Mouse (Mus musculus): ENCODE data around the gene Emx1. TPM values are rescaled to one million over a fixed set of nuclear protein-coding genes. Genes with fewer than 3 reads are reported as not detected.
"Not testable (repeated sequence)": the region's sequence is repeated elsewhere in the genome, so short reads cannot be mapped to it uniquely, and the experiment has no call there.

Emx1 gene
- total RNA-seq (2021): not detected
- long read RNA-seq, experiment 1: 0 reads
- long read RNA-seq, experiment 2: 0 reads

DNA sequence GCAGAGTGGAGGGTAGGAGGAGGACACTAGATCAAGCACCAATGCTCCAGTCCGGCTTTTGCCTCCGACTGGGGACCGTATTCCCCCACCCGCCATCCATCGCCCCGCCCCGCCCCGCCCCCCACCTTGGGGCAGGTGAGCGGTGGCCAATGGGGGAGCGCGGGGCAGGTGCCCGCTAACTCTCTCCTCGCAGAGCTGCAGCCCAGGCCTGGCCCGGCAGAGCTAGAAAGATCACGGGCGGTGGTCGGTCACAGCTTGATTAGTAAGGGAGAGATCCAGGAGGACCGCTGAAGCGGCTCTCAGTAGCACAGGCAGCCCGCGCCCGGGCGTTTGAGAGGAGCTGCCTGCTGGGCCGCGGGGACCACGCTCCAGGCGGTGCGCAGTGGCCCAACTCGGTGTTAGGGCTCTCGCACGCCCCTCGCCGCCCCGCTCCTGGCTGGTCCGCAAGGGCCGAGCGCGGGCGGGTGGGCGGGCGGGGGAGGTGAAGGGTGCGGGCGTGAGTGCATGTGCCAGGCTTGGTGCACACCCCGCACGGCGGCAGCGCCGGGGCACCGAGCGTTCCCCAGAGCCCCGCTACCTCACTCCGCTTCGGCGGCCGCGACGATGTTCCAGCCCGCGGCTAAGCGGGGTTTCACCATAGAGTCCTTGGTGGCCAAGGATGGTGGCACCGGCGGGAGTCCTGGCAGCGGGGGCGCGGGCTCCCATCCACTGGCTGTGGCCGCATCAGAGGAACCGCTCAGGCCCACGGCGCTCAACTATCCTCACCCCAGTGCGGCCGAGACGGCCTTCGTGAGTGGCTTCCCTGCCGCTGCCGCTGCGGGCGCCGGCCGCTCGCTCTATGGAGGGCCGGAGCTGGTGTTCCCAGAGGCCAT lies at the start of gene Emx1:
Gene Emx1 (plus strand): TSS at position 99 of the 872 bp plus-strand sequence.
- DNase-seq: peak in 1 of 2 experiments; percentile 10
- intact Hi-C loops (cut with DNase I): no loop called here

- no peak for DNase-seq
These were observed 47.7 kb upstream of the Emx1 start for GRCm38 (mm10) chr6:85139534-85139933.

DNA sequence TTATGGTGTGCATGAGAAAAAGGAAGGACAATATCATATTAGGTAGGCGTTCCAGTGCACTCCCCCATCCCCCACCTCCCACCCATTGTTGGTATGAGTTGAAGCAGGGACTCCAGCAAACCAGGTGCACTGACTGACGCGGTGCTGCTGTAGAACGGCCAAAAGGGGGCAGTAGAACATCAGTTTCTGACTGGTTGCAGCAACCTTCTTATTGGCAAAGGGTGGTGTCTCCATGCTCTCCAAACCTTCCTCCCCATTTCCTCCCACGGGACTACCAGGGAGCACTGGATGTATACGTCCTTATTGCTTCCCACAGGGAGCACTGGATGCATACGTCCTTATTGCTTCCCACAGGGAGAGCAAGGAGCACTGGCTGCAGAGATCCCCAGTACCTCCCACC lies 46.2 kb upstream of the Emx1 start:
- intact Hi-C loops (cut with DNase I): not testable (repeated sequence)
- DNase-seq: peak; percentile 48 to 71

More at GRCm38 (mm10) chr6:85139534-85139933, 47.7 kb upstream of the Emx1 start:
- intact Hi-C loops (cut with DNase I): loop anchor here (2.0 kb wide), 1 partner anchor 15 kb away; no protein-coding TSS in a partner anchor

GRCm38 (mm10) chr6:85144466-85144865 lies 42.8 kb upstream of the Emx1 start:
- no peak for DNase-seq
- intact Hi-C loops (cut with DNase I): no loop called here

- intact Hi-C loops (cut with DNase I): no loop called here
- DNase-seq: no peak
These were observed 39.6 kb upstream of the Emx1 start for GRCm38 (mm10) chr6:85147636-85148035.

- no peak for DNase-seq
- intact Hi-C loops (cut with DNase I): no loop called here
These were observed 36.9 kb upstream of the Emx1 start for GRCm38 (mm10) chr6:85150386-85150785.

DNA sequence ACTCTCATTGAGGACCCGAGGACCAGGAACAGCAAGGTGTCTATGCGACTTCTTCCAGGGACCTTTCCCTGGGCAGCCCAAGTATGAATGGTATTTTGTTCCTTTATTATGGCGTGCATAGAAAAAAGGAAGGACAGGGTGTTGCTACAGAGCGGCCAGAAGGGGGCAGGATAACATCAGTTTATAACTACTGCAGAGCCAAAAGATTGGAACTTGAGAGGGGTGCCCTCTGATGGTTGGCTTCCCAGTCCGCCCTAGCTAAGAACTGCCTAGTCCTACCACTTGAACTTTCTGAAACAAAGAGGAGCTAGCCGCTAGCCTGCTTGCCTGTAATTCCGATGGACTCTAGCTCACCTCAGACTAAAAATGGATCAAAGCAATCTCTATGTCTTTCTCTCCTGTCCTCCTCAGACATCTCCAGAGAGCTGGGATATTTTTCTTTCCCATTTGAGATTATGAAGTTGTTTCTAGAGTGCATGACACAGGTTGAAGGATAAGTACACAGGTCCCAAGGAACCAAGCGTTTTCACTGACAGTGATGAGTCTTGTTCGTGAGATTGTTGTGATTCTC lies 33.2 kb upstream of the Emx1 start:
- peak; percentile 67 to 80 for DNase-seq
- intact Hi-C loops (cut with DNase I): loop anchor here (2.0 kb wide), 1 partner anchor 15 kb away; no protein-coding TSS in a partner anchor

GRCm38 (mm10) chr6:85154861-85155528 lies 32.2 kb upstream of the Emx1 start:
- intact Hi-C loops (cut with DNase I): loop anchor here (2.0 kb wide), 1 partner anchor 16 kb away; no protein-coding TSS in a partner anchor
- peak; percentile 53 to 71 for DNase-seq

GRCm38 (mm10) chr6:85156551-85156950 lies 30.7 kb upstream of the Emx1 start:
- DNase-seq; intact Hi-C loops (cut with DNase I): not testable (repeated sequence)

GRCm38 (mm10) chr6:85158040-85158804 lies 29.0 kb upstream of the Emx1 start:
- DNase-seq; intact Hi-C loops (cut with DNase I): not testable (repeated sequence)

DNA sequence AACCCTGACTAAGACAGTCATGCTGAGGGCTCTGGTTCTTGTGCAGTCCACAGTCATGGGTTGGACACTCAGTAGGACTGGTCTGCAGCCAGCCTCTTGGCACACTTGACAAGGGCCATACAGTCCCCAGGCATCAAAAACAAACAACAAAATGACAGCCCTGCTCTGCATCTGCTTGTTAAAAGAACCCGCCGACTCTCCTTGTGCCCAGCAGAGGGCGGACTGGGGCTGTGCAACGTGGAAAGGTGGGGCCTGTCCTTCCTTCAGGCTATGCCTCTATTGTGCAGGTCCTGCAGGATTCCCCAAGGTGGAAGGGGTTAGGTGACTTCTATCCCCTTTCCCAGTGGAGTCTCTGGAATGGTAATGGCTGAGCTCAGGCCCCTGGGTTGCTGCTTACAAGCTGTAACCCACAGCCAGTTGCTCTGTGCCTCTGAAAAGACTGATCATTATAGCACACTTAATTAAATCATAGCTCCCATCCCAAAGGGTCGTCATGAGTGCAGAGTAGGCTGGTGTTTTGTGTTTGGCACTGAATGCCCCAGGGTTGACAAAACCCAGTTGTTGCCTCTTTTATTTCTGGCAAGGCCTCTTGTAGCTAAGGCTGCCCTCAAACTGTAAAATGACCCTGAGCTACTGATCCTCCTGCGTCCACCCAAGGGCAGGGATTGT lies 28.0 kb upstream of the Emx1 start:
- intact Hi-C loops (cut with DNase I): not testable (repeated sequence)
- peak; percentile 58 to 72 for DNase-seq

DNA sequence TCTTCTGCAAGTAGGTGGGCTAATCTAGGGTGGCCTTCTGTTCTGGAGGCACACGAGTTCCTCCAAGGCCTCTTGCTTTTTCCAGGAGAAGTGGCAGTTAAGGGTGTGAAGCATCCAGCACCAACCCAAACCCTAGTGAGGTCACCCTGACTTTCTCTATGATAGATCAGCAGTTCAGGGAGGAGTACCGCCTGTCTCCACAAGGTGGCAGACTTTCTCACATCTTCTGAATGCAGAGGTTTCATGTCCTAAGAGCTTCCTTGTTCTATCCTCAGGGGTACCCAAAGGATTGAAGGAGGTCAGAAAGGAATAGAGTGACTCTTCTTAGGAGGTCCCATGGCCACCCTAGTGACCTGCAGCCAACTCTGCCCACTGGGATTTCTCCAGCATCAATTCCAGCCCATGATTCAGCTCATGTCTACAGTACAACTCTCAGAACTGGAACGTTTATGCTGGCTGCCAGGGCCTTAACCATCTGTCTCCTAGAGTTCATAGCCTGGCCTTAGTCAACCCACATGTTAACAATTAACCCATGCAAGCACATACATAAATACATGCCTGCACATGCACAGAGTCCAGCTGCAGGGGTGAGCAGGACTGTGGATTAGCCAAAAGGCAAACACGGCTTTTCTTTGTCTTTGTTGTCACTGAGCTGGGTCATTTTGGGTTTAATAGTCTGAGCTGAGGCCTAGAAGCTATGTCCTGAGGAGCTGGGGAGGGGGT lies 26.9 kb upstream of the Emx1 start:
- peak; percentile 72 to 85 for DNase-seq
- intact Hi-C loops (cut with DNase I): loop anchor here (2.0 to 5.0 kb wide), 3 partner anchors 78 to 250 kb away; partner anchors contain the start of gene Sfxn5

- no peak for DNase-seq
- intact Hi-C loops (cut with DNase I): no loop called here
These were observed 21.8 kb upstream of the Emx1 start for GRCm38 (mm10) chr6:85165440-85165921.

DNA sequence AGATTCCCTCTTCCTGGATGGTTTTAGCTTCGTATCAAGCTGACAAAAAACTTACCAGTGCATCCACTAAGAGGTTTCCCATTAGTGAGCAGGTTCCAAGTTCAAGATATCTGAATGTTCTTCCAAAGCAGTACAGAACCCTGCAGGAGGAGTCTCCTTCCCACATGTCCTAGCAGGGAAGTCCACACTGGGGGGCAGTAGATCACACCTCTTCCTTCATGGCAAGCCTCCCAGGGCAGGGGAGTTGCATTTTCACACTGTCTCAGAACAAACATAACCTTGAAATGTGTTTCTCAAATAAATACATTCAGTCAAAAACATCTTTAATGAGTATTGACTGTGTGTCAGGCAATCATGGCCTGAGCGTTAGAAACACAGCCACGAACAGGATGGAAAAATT lies 7.7 kb upstream of the Emx1 start:
- DNase-seq: no peak
- intact Hi-C loops (cut with DNase I): no loop called here

GRCm38 (mm10) chr6:85180036-85180435 lies 7.2 kb upstream of the Emx1 start:
- DNase-seq: no peak
- intact Hi-C loops (cut with DNase I): no loop called here

DNA sequence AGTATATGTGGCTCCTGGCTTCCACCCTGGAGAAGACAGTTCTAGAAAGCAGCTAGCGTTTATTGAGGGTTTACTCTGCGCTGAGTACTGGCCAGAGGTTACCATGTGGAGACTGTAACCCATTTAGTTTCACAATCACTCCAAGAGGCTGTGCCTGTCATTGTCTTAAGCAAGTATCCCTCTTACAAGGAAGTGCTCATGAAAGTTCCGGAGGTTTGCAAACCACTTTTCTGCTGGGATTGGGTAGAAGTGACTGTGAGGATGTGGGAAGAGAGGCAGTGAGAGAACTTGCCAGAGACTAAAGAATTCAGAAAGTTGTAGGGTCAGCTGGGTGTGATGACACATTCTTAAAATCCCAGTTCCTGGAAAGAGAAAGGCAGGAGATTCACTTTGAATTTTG lies 3.3 kb upstream of the Emx1 start:
- no peak for DNase-seq
- intact Hi-C loops (cut with DNase I): no loop called here

GRCm38 (mm10) chr6:85186033-85186743 lies 1.1 kb upstream of the Emx1 start:
- intact Hi-C loops (cut with DNase I): no loop called here
- no peak for DNase-seq

DNA sequence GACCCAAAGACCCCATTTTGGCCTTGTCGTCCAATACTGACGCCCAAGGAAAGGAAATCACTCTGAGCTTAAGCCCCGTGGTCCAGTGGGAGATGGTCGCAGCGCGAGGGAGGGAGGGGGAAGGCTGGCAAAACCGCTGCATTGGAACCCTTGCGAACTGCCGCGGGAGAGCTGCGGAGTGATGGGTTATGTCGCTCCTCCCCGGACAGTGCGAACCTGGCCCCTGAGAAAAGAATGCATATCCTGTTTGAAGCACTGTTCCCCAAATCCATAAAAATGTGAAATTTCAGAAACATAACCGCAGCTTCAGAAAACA lies 536 bp upstream of the Emx1 start:
- no peak for DNase-seq
- intact Hi-C loops (cut with DNase I): no loop called here
